Mouse (Mus musculus) stomach, embryonic 16.5 days (tissue): ENCODE measurements at regions not wholly inside any gene's neighbourhood (a gene's known extent, or its start where the extent isn't known, plus 50 kb on each side); places are given as distances from the start of the nearest gene placed in this dataset.

Experiments used
- ATAC-seq: fragments of 200-750 bp; cut with Nextera tagmentation; 2 replicates; pipeline ENCODE4 v1.8.0; 2017; ENCODE audit warnings: moderate number of reproducible peaks, moderate TSS enrichment; ENCODE audit not compliant: insufficient read depth, low FRiP score
- H3K27ac ChIP-seq: fragments of 300-500 bp; sonication (generic); 2 replicates; pipeline ENCODE4 v1.5.1; 2014; ENCODE audit warnings: low read length
- H3K27me3 ChIP-seq: fragments of 300-500 bp; sonication (generic); 2 replicates; pipeline ENCODE4 v1.6.1; 2014; ENCODE audit warnings: low read length, control low read depth, mixed read lengths; ENCODE audit not compliant: control insufficient read depth, insufficient read depth
- H3K36me3 ChIP-seq: fragments of 300-500 bp; sonication (generic); 2 replicates; pipeline ENCODE4 v1.6.1; 2014; ENCODE audit warnings: low read length; ENCODE audit not compliant: control insufficient read depth, insufficient read depth
- H3K4me1 ChIP-seq: fragments of 300-500 bp; sonication (generic); 2 replicates; pipeline ENCODE4 v1.6.1; 2014; ENCODE audit warnings: low read length, control low read depth, mixed read lengths; ENCODE audit not compliant: control insufficient read depth, insufficient read depth
- H3K4me2 ChIP-seq: fragments of 300-500 bp; sonication (generic); 2 replicates; pipeline ENCODE4 v1.6.1; 2014; ENCODE audit warnings: low read depth, low read length, mixed read lengths
- H3K4me3 ChIP-seq: fragments of 300-500 bp; sonication (generic); replicated peaks from 2 replicates; pipeline ENCODE4 v1.5.1; 2014; ENCODE audit warnings: mild to moderate bottlenecking, low read length
- H3K9ac ChIP-seq: fragments of 300-500 bp; sonication (generic); 2 replicates; pipeline ENCODE4 v1.6.1; 2014; ENCODE audit warnings: low read length
- H3K9me3 ChIP-seq: fragments of 300-500 bp; sonication (generic); replicated peaks from 2 replicates; pipeline ENCODE4 v1.6.1; 2016; ENCODE audit warnings: low read length, control low read depth; ENCODE audit not compliant: control insufficient read depth
- WGBS: fragments of 180-500 bp; shearing (Covaris S2); extraction: QIAGEN DNeasy Blood & Tissue Kit; methylation state at CpG from one replicate; pipeline ENCODE4 v1.1.7; 2014; 5-methylcytosine and 5-hydroxymethylcytosine counted together

- WGBS: 50% methylated on average over 3 of the region's 3 CpGs
These were observed 152.9 kb upstream of the Prr30 start for GRCm38 (mm10) chr14:101353009-101353378.

GRCm38 (mm10) chr14:101352046-101353008, 152.2 kb upstream of the Prr30 start:
- H3K4me1 ChIP-seq: no peaks in the 10 kb centered on the region

More at GRCm38 (mm10) chr14:101353009-101353378, 152.9 kb upstream of the Prr30 start:
- H3K27me3 ChIP-seq: no peaks in the 10 kb centered on the region
- H3K36me3 ChIP-seq: no peaks in the 10 kb centered on the region
- H3K9me3 ChIP-seq: no peaks in the 10 kb centered on the region
- no peak overlapping the region for H3K4me2 ChIP-seq
- H3K4me1 ChIP-seq: no peaks in the 10 kb centered on the region
- no peak overlapping the region for H3K9ac ChIP-seq
- no peak overlapping the region for H3K27ac ChIP-seq
- ATAC-seq: no peak
- H3K4me3 ChIP-seq: no peak overlapping the region

GRCm38 (mm10) chr14:101340331-101340730, 140.2 kb upstream of the Prr30 start:
- Histone ChIP-seq H3K27ac (no peak overlapping the region), H3K9ac (no peak overlapping the region), H3K27me3 (no peaks in the 10 kb centered on the region), H3K4me1 (no peaks in the 10 kb centered on the region), H3K4me2 (no peak overlapping the region), H3K36me3 (no peaks in the 10 kb centered on the region), H3K4me3 (no peak overlapping the region), H3K9me3 (no peaks in the 10 kb centered on the region)
- no peak for ATAC-seq
- 89% methylated on average over 1 of the region's 1 CpGs for WGBS

More at GRCm38 (mm10) chr14:101352046-101353008, 152.2 kb upstream of the Prr30 start:
- Histone ChIP-seq H3K36me3 (no peaks in the 10 kb centered on the region), H3K27me3 (no peaks in the 10 kb centered on the region), H3K4me2 (no peak overlapping the region), H3K4me3 (no peak overlapping the region), H3K9ac (no peak overlapping the region), H3K27ac (no peak overlapping the region), H3K9me3 (no peaks in the 10 kb centered on the region)
- WGBS: 32% methylated on average over 6 of the region's 6 CpGs
- no peak for ATAC-seq

GRCm38 (mm10) chr14:101332015-101332414, 131.9 kb upstream of the Prr30 start:
- no peak overlapping the region for H3K9ac ChIP-seq
- H3K36me3 ChIP-seq: no peaks in the 10 kb centered on the region
- no peak overlapping the region for H3K27ac ChIP-seq
- no peaks in the 10 kb centered on the region for H3K4me1 ChIP-seq
- no peaks in the 10 kb centered on the region for H3K9me3 ChIP-seq
- no peak for ATAC-seq
- H3K4me2 ChIP-seq: no peak overlapping the region
- no peaks in the 10 kb centered on the region for H3K27me3 ChIP-seq
- no peak overlapping the region for H3K4me3 ChIP-seq
- 55% methylated on average over 4 of the region's 4 CpGs for WGBS

GRCm38 (mm10) chr14:101327421-101327820, 127.3 kb upstream of the Prr30 start:
- Histone ChIP-seq H3K27me3 (no peaks in the 10 kb centered on the region), H3K9me3 (no peaks in the 10 kb centered on the region), H3K4me1 (no peaks in the 10 kb centered on the region), H3K9ac (no peak overlapping the region), H3K27ac (no peak overlapping the region), H3K36me3 (no peaks in the 10 kb centered on the region), H3K4me2 (no peak overlapping the region), H3K4me3 (no peak overlapping the region)
- no peak for ATAC-seq
- 81% methylated on average over 6 of the region's 6 CpGs for WGBS

- no peaks in the 10 kb centered on the region for H3K36me3 ChIP-seq
- 46% methylated on average over 12 of the region's 12 CpGs for WGBS
- no peak overlapping the region for H3K4me2 ChIP-seq
- no peak for ATAC-seq
- no peaks in the 10 kb centered on the region for H3K4me1 ChIP-seq
- H3K9ac ChIP-seq: no peak overlapping the region
- no peak overlapping the region for H3K4me3 ChIP-seq
- no peaks in the 10 kb centered on the region for H3K27me3 ChIP-seq
- no peaks in the 10 kb centered on the region for H3K9me3 ChIP-seq
- no peak overlapping the region for H3K27ac ChIP-seq
These were observed 126.4 kb upstream of the Prr30 start for GRCm38 (mm10) chr14:101326477-101326941.

GRCm38 (mm10) chr14:101323361-101323760, 123.2 kb upstream of the Prr30 start:
- Histone ChIP-seq H3K4me2 (no peak overlapping the region), H3K36me3 (no peaks in the 10 kb centered on the region), H3K27ac (no peak overlapping the region), H3K4me1 (no peaks in the 10 kb centered on the region), H3K9me3 (no peaks in the 10 kb centered on the region), H3K4me3 (no peak overlapping the region), H3K9ac (no peak overlapping the region), H3K27me3 (no peaks in the 10 kb centered on the region)
- 85% methylated on average over 6 of the region's 6 CpGs for WGBS
- ATAC-seq: no peak

- H3K27ac ChIP-seq: no peak overlapping the region
These were observed 107.8 kb upstream of the Prr30 start for GRCm38 (mm10) chr14:101307920-101308319.

GRCm38 (mm10) chr14:101304487-101305032, 104.4 kb upstream of the Prr30 start:
- no peak overlapping the region for H3K4me3 ChIP-seq
- no peak overlapping the region for H3K4me2 ChIP-seq
- no peaks in the 10 kb centered on the region for H3K27me3 ChIP-seq
- H3K36me3 ChIP-seq: no peaks in the 10 kb centered on the region
- H3K27ac ChIP-seq: no peak overlapping the region; the same call in 1 of the 2 replicates
- no peaks in the 10 kb centered on the region for H3K4me1 ChIP-seq
- 45% methylated on average over 4 of the region's 4 CpGs for WGBS
- no peak overlapping the region for H3K9ac ChIP-seq
- no peaks in the 10 kb centered on the region for H3K9me3 ChIP-seq
- ATAC-seq: 0 out of 2 replicates have a peak, but pooled peaks have one; percentile 37

More at GRCm38 (mm10) chr14:101307920-101308319, 107.8 kb upstream of the Prr30 start:
- Histone ChIP-seq H3K27me3 (no peaks in the 10 kb centered on the region), H3K4me3 (no peak overlapping the region), H3K36me3 (no peaks in the 10 kb centered on the region), H3K4me1 (no peaks in the 10 kb centered on the region), H3K9me3 (no peaks in the 10 kb centered on the region), H3K9ac (no peak overlapping the region), H3K4me2 (no peak overlapping the region)
- no peak for ATAC-seq
